Mouse (Mus musculus): ENCODE results near the gene Cfap97d1. TPM values are rescaled to one million over a fixed set of nuclear protein-coding genes. Genes with fewer than 3 reads are reported as not detected.
"Not testable (repeated sequence)": the region's sequence is repeated elsewhere in the genome, so short reads cannot be mapped to it uniquely, and the experiment has no call there.

Gene Cfap97d1
- total RNA-seq, 2 experiments from 2014 or later = not detected

DNA sequence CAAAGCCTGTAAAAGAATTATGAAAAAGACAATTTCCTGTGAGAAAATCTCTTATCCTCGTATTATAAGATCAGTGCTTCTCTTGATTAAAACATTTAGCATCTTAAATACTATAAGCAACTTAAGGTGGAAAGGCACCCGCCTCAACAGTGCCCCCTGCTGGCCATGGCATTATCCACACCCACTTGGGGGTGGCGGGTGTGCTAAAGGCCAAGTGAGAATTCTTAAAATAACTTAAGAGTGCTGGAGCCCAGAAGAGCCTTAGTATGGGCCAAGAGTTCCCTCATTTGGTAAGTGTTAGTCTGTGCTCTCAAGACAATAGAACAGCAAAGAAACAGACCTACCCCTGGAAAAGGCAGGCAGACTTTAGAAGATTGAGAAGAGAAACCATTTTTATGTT lies 12.7 kb upstream of the Cfap97d1 start:
- no peak for DNase-seq (ENCODE audit: extremely low spot score in 1 of 2, low spot score in 2 of 2)
- intact Hi-C loops (cut with DNase I) = no loop called here

DNA sequence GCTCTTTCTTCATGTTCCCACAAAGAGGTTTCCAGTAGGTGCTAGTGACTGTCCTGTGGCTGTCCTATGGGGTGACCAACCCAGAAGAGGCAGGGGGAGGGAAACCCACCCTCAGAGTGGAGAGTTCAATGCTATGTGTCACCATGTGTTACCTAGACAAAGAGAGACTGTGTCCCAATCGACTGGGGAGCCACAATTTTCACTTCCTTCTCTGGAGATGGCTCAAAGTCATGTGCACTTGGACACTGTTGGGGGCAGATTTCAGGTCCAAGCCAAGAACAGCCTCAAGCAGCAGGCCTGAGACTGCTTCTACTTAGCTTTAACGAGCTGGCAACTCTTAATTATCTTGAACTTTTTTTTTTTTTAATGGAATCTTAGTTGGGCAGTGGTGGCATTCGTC lies 12.0 kb upstream of the Cfap97d1 start:
- intact Hi-C loops (cut with DNase I) = no loop called here
- DNase-seq (ENCODE audit: extremely low spot score in 1 of 2, low spot score in 2 of 2) = no peak

DNA sequence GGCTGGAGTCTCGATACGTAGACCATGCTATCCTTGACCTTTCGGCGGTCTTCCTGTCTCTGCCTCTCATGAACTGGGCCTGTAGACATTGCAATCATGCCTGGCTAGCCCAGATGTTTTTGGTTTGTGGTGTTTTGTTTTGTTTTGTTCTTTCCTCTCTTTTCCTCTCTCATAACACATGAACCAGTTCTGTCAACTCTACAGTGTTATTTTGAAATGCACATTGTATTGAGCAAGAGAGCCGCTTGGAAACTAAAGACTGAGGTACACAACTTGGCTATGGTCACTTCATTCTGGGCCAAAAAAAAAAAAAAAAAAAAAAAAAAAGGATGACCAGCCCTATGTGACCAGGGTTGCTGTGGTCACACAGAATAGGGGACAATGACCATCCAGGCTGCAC lies 11.4 kb upstream of the Cfap97d1 start:
- intact Hi-C loops (cut with DNase I) = no loop called here
- no peak for DNase-seq (ENCODE audit: extremely low spot score in 1 of 2, low spot score in 2 of 2)

DNA sequence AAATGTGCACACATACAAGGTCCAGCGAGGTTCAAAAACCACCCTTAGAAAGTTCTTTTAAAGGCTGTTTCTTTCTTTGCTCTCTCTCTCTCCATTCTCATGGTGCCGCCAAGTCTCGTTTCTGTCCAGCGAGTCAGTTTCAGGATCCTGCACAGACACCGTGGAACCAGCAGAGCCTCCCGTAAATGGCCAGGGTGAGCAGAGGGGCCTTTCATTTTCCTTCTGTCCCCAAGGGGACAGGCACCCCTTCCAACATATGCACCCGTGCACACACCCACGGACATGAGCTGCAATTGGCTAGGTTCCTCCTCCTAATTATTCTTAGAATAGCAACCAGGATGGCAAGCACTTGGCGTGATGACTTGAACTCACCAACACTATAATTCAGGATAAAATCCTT lies 10.6 kb upstream of the Cfap97d1 start:
- no peak for DNase-seq (ENCODE audit: extremely low spot score in 1 of 2, low spot score in 2 of 2)
- intact Hi-C loops (cut with DNase I) = no loop called here

DNA sequence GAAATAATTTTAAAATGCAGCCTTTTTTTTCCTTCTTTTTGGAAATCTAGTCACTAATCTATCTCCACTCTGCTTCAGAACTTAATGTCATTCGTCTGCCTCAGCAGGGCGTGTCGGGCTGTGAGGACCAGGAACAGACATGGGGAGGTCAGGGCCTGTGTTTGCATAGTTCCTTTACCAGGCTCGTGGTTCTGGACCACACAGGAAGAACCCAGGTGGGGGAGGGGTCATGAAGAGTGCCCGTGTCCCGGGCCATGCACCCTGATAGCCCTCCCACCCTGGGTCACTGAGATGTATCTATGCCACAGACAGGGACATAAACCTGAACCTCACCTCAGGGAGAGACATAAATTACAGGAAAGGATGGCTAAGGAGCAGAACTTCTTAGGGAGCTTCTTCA lies 9.9 kb upstream of the Cfap97d1 start:
- DNase-seq (ENCODE audit: extremely low spot score in 1 of 2, low spot score in 2 of 2) = peak in 1 of 2 experiments; percentile 43
- intact Hi-C loops (cut with DNase I) = no loop called here

DNA sequence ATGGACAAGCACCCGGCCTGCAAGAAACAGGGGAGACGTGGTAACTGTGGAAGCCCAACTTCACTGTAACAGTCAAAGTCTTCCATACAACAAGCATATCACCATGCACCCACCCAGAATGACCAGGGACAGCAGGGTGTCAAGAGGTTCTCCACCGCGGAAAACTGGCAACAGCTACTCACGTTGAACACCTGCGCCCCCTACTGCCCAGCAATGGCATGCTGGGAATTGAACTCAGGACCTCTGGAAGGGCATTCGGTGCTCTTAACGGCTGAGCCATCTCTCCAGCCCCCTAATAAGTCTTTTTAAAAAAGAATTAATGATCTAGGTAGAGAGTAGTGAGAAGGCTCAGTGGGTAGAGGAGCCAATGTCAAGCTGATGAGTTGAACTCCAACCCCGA lies 9.2 kb upstream of the Cfap97d1 start:
- no peak for DNase-seq (ENCODE audit: extremely low spot score in 1 of 2, low spot score in 2 of 2)
- intact Hi-C loops (cut with DNase I) = no loop called here

DNA sequence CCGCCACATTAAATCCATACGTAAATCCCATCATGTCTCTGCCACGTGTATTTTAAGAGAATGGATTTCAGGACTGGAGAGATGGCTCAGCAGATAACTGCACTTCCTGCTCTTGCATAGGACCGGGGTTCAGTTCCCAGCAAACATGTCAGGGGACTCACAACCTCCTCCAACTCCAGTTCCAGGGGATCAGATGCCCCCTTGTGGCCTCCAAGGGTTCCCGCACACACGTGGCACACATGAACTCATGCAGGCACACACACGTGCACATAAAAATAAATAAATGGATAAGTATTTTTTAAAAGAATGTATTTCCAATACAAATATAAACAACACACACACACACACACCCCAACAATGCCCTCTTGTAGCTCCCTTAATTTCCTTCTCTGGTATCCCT lies 7.1 kb upstream of the Cfap97d1 start:
- intact Hi-C loops (cut with DNase I) = no loop called here
- DNase-seq (ENCODE audit: extremely low spot score in 1 of 2, low spot score in 2 of 2) = no peak

DNA sequence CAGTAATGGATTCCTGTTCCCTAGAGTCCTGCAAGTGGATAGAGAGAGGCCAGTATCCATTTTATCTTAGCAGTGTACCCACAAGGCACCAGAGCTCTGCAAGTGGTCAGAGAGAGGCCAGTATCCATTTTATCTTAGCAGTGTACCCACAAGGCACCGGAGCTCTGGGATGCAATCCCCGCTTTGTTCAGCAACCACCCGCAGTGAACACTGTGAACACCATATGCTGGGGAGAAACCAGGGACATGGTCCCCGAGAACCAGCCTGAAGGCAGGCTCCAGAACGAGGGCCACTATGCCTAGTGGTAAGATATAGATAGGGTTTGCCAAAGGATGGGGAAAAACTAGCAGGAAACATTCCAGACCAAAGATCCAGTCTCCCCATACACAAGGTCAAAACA lies 4.9 kb upstream of the Cfap97d1 start:
- DNase-seq (ENCODE audit: extremely low spot score in 1 of 2, low spot score in 2 of 2) = no peak
- intact Hi-C loops (cut with DNase I) = no loop called here

DNA sequence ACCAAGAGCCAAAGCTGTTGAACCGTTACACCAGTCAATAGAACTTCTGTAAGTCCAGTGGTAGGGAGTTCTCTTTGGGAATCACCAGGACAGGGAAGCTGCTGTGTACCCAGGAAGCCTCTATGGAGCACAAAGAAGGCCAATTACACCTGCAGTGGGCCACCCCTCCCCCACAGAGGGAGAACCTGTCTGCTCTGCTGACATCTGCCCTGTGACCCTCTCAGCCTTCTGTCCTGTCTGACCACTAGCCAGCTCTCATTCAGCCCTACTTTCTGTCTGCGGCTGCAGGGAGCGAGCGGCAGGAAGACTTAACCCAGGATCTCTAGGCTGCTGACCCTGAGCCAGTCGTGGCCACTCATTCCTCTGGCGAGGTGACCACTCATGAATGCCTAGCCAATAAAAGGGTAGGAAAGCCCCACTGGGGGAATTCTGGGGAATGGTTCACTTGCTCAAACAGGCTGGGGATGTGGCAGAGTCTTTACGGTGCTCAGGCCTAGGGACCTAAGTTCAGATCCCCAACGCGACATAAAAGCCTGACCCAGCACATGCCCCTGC lies 3.4 kb upstream of the Cfap97d1 start:
- intact Hi-C loops (cut with DNase I) = no loop called here

DNA sequence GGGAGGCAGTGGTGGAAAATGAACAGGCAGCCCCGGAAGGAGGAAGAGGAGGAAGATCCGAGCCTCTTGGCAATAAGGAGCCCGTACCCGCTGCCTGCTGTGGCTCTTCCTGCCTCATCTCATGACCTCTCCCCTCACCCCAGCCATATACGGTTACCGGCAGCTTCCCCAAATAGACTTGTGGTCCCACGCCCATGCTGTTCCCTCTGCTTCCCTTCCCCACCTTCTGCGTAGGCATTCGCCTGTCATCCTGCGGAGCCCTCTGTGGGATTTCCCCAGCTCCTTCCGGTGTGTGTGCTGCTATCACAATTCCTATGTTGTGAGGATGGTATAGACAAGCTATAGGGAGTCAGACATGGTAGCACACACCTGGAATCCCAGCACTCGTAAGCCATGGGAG lies 2.2 kb upstream of the Cfap97d1 start:
- no peak for DNase-seq (ENCODE audit: extremely low spot score in 1 of 2, low spot score in 2 of 2)
- intact Hi-C loops (cut with DNase I) = no loop called here

More for the DNA sequence above, 3.4 kb upstream of the Cfap97d1 start:
- no peak for DNase-seq (ENCODE audit: extremely low spot score in 1 of 2, low spot score in 2 of 2)

DNA sequence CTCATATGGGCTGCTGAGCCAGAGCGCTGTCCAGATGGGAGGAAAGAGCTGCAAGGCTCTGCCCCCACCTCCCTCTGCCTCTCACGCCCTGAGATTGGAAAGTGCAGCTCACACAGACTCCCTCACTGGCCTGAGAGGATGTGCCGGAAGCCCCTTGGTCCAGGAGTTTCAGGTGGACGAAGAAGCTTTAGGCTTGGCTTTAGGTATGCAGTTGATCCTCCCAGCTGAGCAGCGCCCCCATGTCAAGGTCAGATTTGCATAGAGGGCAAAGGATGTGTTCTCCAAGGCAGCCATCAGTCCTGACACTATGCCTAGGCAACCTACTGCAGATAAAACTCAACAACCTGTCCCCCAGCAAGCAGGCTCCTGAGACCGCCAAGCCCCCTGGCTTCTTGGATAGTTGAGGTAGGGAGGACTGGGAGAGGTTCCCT lies 1.1 kb upstream of the Cfap97d1 start:
- intact Hi-C loops (cut with DNase I) = no loop called here
- no peak for DNase-seq (ENCODE audit: extremely low spot score in 1 of 2, low spot score in 2 of 2)

DNA sequence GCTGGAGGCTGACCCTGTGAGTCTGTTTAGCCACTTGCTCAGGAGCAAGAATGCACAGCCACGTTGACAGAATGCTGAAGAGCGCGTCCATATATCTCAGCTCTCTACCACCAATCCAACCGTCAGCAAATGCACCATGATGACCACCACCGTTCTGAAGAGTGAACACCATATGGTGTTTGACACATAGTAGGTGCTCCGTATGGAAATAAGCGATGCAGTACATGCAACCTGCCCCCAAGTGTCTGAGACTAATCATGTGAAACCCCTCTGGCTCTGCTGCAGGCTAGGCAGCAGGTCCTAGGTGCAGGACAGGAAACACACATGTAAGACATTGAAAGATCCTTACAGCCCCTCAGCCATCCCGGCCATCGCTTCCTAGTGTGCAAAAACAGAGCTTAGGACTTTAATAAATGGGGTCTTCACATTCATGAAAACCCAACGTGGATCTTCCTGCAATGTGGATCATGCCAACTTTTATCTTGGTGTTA lies 603 bp upstream of the Cfap97d1 start:
- intact Hi-C loops (cut with DNase I) = no loop called here
- no peak for DNase-seq (ENCODE audit: extremely low spot score in 1 of 2, low spot score in 2 of 2)

DNA sequence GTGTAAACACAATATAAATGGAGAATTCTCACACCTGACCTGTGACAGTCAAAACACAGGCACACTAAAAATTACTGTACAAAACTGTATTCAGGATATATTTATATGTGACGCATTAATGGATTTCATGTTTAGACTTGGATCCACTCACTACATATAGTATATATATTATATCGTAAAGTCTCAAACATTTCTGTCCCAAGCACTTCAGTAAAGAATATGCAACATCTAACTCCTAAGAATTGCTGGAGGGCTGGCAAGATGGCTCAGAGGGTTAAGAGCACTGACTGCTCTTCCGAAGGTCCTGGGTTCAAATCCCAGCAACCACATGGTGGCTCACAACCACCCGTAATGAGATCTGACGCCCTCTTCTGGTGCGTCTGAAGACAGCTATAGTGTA lies 1.4 kb downstream of the Cfap97d1 start:
- DNase-seq (ENCODE audit: extremely low spot score in 1 of 2, low spot score in 2 of 2) = not testable (repeated sequence)
- intact Hi-C loops (cut with DNase I) = loop anchor here (2.0 kb wide), 1 partner anchor 53 kb away; no protein-coding TSS in a partner anchor

DNA sequence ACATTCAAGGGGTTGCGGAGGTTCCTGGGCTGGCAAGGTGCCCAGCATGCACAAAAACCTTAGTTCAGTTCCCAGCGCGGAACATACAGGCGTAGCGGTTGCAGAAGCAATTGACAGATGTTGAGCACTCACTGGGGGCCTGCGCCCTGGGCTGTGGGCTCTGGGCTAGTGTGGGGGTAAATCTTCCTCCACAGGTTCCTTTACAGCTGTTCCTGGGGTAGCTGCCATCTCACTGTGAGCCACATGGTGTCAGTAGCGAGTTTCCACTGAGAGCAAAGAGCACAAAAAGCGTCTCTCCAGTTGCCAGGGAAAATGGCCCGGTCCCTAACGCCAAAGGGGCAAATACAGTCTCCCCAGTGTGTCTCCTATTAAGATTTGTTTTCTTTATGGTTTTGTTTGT lies 1.9 kb downstream of the Cfap97d1 start:
- intact Hi-C loops (cut with DNase I) = loop anchor here (2.0 kb wide), 2 partner anchors 53 to 153 kb away; no protein-coding TSS in a partner anchor
- DNase-seq (ENCODE audit: extremely low spot score in 1 of 2, low spot score in 2 of 2) = peak; percentile 85 to 86

DNA sequence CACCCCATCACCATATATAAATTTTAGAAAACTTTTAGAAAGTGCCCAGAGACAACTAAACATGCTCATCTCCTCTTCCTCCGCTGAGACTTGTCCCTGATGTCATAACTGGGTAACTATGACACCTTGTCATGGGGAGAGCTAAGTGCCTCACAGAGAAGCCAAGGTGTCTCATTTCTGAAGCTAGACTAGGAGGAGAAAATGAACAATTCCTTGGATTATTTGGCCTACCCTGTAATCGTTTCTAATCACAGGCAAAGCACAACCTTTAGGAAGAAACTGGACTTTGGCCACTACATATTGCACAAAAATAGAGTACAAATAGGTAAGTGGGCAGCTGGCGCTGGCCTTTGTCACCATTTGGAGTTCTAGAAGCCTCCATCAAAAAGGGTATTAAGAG lies 2.8 kb downstream of the Cfap97d1 start, which contains the start of gene Dusp3:
Gene Dusp3, minus strand, starts transcription at position 101 of the 400 bp plus-strand sequence.
- DNase-seq (ENCODE audit: extremely low spot score in 1 of 2, low spot score in 2 of 2) = no peak
- intact Hi-C loops (cut with DNase I) = loop anchor here (2.0 kb wide), 1 partner anchor 152 kb away; no protein-coding TSS in a partner anchor

DNA sequence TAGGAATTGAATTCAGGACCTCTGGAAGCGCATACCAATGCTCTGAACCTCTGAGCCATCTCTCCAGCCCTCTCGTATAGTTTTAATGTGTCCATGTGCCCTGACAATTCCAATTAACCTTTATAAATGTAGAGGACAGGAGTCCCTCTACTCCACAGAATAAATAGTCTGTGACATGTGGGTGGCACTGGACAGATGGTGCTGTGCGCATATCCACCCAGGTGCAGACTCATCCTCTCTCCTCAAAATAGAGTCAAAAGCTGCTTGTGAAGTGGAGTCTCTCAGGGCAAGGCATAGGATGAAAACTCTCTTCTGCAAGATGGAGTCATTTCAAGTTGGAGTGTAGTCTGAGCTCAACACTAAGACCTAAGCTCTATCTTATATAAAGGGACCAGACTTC lies 6.2 kb downstream of the Cfap97d1 start:
- no peak for DNase-seq (ENCODE audit: extremely low spot score in 1 of 2, low spot score in 2 of 2)
- intact Hi-C loops (cut with DNase I) = no loop called here

DNA sequence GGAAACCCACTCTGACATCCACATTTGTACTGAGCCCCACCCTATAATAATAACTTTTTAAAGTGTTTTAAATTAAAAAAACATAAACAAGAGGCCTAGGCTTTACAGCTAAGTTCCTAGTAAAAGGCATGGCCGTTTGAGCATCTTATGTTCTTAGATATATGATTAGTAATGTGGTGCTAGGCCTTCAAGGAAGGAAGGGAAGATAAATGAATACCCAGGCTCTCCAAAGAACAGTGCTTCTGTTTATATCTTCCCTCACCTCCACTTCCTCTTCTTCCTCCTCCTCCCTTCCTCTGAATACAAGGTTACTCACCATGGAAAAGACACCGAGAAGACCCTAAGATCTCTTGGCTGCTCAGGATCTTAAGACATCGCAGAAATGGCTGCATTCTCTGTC lies 7.7 kb downstream of the Cfap97d1 start:
- DNase-seq (ENCODE audit: extremely low spot score in 1 of 2, low spot score in 2 of 2) = no peak
- intact Hi-C loops (cut with DNase I) = no loop called here

DNA sequence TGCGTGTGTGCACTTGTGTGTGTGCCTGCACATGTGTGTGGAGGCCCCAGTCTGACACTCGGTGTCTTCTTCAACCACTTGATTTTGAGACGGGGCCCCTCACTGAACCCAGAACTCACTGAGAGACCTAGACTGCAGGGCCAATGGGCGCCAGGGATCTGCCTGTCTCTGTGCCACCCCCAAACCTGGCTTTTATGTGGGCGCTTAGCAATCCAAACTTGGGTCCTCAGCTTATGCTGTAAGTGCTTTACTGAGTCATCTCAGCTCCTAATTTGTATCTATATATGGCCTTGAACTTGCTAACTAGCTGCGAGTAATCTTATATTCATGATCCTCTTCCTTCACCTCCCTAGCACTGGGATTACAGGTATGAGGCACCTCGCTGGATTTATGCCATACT lies 8.3 kb downstream of the Cfap97d1 start:
- DNase-seq (ENCODE audit: extremely low spot score in 1 of 2, low spot score in 2 of 2) = no peak
- intact Hi-C loops (cut with DNase I) = no loop called here

DNA sequence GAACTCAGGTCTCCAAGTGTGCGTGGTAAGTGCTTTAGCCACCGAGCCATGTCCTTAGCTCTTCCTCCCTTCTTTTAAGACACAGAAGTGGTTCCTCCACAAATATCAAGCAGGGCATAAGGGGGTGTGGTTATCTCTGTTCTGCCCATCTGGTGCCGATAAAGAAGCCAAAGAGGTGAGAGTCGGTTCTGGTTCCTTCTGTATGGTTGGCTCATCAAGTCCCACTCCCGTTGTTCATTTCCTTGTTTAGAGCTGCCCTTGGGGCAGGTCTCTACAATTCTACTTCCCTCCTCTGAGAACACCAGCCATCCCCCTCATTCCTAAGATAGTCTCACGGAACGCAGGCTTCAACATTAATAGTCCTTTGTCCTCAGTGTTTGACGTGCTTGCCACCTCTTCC lies 10.0 kb downstream of the Cfap97d1 start:
- intact Hi-C loops (cut with DNase I) = no loop called here
- DNase-seq (ENCODE audit: extremely low spot score in 1 of 2, low spot score in 2 of 2) = no peak

DNA sequence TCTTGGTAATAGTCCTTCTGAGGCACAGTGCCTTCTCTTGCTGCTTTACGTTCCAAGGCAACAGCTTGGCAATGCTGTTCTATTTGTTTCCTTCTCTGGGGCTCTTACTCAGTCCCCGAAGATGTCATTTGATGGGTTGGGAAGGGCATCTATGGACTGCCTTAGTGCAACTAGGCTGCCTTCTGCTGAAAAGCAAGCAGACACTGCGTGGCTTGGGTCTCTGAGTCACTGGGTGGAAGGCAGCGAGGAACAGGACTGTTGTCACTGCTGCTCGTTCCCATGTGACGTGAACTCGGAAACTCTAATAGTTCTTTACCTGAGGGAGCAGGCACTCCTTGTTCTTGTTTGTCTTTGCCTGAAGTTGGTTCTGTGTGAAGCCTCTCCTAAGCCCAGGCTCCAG lies 11.9 kb downstream of the Cfap97d1 start:
- intact Hi-C loops (cut with DNase I) = no loop called here
- DNase-seq (ENCODE audit: extremely low spot score in 1 of 2, low spot score in 2 of 2) = no peak

DNA sequence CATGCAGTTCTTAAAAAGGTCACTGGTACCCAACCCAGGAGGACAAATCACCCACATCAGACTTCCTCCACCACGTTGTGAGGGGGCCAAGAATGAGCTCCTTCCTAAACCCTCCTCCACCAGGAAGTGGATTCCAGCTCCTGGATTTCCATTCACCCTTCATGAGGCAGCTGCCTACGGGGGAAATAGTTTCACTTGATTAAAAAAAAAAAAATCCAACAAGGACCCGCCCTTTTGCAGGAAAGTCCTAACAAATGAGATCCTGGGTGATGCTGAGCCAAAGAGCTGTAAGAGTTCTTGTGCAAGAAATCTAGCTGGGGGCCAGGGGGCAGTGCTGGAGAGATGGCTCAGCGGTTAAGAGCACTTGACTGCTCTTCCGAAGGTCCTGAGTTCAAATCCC lies 14.2 kb downstream of the Cfap97d1 start:
- intact Hi-C loops (cut with DNase I) = no loop called here
- no peak for DNase-seq (ENCODE audit: extremely low spot score in 1 of 2, low spot score in 2 of 2)

All from left cerebral cortex, postnatal 10 days (tissue).